Mouse (Mus musculus) kidney, adult 9 months (tissue): ENCODE measurements around the gene Exoc3l4.

Source experiments
- DNase-seq: peaks from one replicate; pipeline ENCODE4 v3.0.0; 2022

Gene Exoc3l4

GRCm38 (mm10) chr12:111411631-111412355, 5.0 kb upstream of the Exoc3l4 start:
- DNase-seq: no peak

- peak; percentile 46 for DNase-seq
These were observed 4.1 kb upstream of the Exoc3l4 start for GRCm38 (mm10) chr12:111412581-111413284.

- DNase-seq: peak; percentile 94
These were observed 3.5 kb upstream of the Exoc3l4 start for GRCm38 (mm10) chr12:111413300-111413699.

- no peak for DNase-seq
These were observed 3.1 kb downstream of the Exoc3l4 start for GRCm38 (mm10) chr12:111419918-111420317.

- no peak for DNase-seq
These were observed 4.3 kb downstream of the Exoc3l4 start for GRCm38 (mm10) chr12:111420946-111421709.

GRCm38 (mm10) chr12:111422852-111423251, 6.0 kb downstream of the Exoc3l4 start:
- no peak for DNase-seq

GRCm38 (mm10) chr12:111423570-111424129, 6.8 kb downstream of the Exoc3l4 start:
- no peak for DNase-seq

GRCm38 (mm10) chr12:111424547-111424946, 7.7 kb downstream of the Exoc3l4 start:
- DNase-seq: no peak

GRCm38 (mm10) chr12:111425258-111425657, 8.4 kb downstream of the Exoc3l4 start:
- peak; percentile 93 for DNase-seq

GRCm38 (mm10) chr12:111425789-111426460, 9.1 kb downstream of the Exoc3l4 start:
- DNase-seq: peak; percentile 96

GRCm38 (mm10) chr12:111427438-111428113, 10.8 kb downstream of the Exoc3l4 start:
- no peak for DNase-seq

GRCm38 (mm10) chr12:111428364-111428763, 11.5 kb downstream of the Exoc3l4 start:
- DNase-seq: peak; percentile 69

- DNase-seq: no peak
These were observed 12.4 kb downstream of the Exoc3l4 start for GRCm38 (mm10) chr12:111428961-111429911.

GRCm38 (mm10) chr12:111430049-111430867, 13.4 kb downstream of the Exoc3l4 start:
- DNase-seq: no peak

- DNase-seq: no peak
These were observed 14.3 kb downstream of the Exoc3l4 start for GRCm38 (mm10) chr12:111430868-111431817.

- no peak for DNase-seq
These were observed 15.3 kb downstream of the Exoc3l4 start for GRCm38 (mm10) chr12:111432097-111432496.

- DNase-seq: no peak
These were observed 16.0 kb downstream of the Exoc3l4 start for GRCm38 (mm10) chr12:111432751-111433331.

- no peak for DNase-seq
These were observed 17.4 kb downstream of the Exoc3l4 start for GRCm38 (mm10) chr12:111434164-111434744.
